Mouse (Mus musculus) monocyte, adult 5-6 weeks (primary cell): ENCODE results near the gene Ppp1r15b. TPM values are rescaled to one million over a fixed set of nuclear protein-coding genes. Genes with fewer than 3 reads are reported as not detected.
A peak's percentile ranks its signal among the peaks of the same experiment; 100 is the strongest.

Experiments used
- ATAC-seq: fragments of 153-309, 156-312 bp; replicated peaks from 2 replicates; pipeline ENCODE4 v1.8.0; 2017; ENCODE audit warnings: mild to moderate bottlenecking; ENCODE audit not compliant: low TSS enrichment, insufficient number of reproducible peaks, severe bottlenecking, poor library complexity, low FRiP score
- total RNA-seq: library from RNA; stranded (forward); fragments of 200-1000, 200-491, 200-594 nt; gene quantifications from 3 replicates; pipeline ENCODE4 v1.2.3, GENCODE M21; 2017

Gene Ppp1r15b
- total RNA-seq, 1 experiment from 2014 or later = 177 TPM

DNA sequence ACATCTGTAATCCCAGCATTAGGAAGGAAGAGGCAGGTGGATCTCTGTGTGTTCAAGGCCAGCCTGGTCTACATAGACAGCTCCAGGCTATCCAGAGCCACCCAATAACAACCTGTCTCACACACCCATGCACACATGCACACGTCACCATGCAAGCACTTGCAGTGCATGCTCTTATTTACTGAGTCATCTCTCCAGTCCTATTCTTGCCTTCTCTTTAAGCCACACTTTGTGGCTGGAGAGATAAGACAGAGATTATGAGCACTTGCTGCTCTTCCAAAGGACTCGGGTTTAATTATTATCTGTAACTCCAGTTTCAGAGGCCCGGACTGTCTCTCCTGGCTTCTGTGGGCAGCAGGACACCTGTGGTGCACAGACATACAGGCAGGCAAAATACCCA, 12.1 kb upstream of the Ppp1r15b start:
- ATAC-seq = no peak

DNA sequence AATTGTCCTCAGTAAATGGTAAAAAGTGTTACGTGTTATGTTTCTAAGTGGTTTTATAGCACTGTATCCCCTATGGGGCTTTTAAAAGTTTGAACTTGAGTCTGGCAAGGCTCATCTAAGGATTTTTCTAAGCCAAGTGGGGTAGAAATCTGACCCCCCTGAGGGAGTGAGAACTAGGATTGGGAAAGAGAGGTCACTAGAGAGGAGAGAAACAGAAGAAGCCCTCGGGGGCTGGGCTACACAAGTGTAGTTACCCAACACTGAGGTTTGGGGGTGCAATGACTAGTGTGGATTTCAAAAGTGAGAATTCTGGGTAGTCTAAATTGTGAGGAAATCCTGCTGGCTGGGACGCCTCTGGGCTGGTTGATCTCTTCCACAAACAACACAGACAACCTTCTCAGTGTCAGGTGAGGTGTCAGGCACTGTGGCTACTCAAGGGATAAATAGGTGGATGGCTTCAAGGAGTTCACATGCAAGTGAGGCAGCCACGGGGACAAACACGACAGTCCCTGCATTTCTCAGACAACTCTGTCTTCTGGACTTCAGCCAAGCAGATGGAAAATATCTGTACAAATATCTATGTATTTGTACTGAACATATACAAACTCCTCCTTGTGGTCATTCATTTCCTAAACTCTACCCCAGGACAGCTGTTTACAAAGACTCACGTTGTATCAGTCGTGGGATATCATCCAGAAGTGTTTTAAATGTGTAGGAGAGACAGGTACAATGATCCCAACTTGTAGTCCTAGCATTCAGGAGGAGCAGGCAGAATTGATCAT, 10.8 kb upstream of the Ppp1r15b start:
- ATAC-seq = peak; percentile 69

DNA sequence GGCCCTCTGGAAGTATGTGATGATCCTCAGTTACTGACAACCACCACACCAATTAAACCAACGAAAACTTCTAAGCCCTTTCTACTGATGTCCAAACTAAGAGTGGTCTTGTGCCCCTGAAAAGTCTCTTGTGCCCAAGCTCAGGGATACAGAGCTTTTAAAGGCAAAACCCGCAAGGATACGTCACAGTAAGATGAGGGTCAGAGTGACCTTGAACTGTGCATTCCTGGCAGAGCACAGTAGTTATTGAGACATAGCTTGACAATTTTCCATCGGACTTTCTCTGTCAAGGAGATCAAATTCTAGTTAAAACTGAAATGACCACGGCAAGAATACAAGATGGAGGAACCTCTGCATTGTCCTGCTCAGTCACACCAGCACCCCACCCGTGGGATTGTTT, 9.7 kb upstream of the Ppp1r15b start:
- ATAC-seq = no peak

DNA sequence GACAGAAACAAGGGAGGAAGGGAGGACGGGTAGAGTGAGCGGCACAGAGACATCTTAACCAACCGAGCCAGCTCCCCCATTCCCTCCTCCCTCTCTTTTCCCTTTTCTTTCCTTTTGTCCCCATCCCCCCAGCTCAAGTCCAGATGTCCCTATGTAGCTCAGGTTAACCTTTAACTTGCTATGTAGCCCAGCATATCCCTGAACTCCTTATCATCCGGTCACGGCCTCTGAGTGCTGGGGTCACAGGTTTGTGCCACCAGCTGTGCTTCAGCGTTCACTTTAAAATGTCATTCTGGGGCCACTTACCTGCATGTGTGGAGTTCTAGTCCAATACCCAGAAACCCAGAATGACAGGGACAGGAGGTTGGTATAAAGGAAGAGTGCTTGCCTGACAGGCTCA, 6.8 kb upstream of the Ppp1r15b start:
- no peak for ATAC-seq

DNA sequence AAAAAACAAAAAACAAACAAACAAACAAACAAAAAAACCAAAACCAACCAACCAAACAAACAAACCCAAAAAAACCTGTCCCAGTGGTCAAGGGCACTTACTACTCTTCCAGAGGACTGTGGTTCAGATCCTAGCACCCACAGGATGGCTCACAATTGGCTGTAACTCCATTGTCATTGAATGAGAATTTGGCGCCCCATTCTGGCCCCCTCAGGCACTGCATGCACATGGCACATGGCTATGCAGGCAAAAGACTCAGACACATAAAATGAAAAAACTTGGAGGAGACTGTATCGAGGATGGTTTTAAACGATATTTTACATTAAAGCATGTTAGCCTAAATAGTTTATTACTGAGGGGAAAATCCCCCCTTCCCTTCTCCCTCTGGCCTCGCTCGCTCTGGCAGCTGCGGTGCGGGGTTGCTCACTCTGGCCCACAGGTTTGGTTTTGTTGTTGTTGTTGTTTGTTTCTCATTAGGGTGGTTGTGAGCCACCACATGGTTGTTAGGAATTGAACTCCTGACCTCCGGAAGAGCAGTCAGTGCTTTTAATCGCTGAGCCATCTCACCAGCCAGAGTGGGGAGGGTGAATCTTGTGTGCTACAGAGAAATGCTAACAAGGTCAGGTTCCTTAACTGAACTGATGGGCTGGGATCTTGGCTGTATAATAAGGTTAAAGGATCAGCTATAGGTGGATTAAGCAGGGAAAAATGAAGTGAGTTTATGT, 5.1 kb upstream of the Ppp1r15b start:
- ATAC-seq = no peak

DNA sequence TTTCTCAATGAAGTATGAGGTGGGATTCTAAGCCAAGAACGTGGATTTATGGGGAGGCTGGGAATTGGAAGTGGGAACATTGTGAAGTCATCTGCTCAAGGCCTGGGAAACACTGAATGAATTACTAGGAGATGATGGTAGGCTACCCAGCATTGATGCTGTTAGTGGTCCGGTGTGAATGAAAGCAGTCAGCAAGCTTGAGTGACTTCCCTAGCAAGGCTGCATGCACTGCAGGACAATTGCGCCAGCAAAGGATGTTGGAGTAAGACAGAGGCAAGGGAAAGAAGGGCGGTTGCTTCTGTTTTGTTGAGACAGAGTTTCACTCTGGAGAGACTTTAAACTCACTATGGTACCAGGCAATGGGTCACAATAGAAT, 4.6 kb upstream of the Ppp1r15b start:
- no peak for ATAC-seq

DNA sequence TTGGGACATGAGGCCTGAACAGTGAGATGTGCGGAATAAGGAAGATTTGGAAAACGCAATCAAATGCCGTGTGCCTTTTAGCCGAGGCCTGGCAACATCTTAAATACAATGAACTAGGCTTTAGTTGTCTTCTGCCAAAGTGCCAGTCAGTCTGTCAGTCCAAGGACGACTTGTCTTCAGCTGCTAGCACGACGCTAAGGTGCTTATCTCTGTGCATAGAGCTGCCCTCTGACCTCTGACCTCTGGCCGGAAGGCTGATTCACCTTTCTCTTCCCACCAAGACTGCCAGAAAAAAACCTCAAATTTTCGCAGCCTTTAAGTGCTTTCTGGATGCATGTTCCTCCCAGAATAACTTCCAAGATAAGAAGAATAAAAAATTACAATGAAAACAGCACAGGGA, 3.6 kb upstream of the Ppp1r15b start:
- no peak for ATAC-seq

DNA sequence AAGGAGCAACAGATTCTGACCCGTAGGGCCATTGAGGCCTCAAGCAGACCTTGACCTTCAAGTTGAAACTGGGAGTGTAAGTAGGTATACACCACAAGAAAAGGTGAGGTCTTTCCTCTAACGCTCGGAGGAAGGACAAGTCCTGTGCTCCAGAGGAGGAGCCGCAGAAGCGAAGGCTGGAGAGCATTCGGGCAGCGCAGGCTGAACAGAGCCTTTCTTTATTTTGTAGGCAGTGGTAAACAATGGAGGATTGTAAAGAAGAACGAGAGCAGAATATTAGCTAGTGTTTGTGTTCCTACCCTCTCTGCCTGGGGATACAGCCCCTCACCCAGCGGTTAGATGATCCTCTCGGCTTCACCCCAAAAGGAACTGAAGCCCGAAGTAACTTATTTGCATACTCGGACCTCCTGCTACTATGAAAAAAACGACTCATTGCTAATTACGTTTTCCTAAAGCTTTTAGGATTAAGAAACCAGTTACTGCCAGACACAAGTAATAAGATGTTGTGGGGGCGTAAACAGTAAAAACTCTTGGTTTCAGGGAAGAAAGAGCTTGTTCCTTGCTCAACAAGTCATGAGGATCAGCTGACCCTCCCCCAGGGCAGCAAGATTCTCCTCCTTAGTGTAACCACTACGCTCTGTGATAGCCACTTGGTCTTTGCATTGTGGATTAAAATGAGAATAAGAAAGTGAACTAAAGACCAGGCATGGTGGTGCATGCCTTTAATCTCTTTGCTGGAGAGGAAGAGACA, 1.3 kb upstream of the Ppp1r15b start:
- no peak; the same call in 1 of the 2 replicates for ATAC-seq

DNA sequence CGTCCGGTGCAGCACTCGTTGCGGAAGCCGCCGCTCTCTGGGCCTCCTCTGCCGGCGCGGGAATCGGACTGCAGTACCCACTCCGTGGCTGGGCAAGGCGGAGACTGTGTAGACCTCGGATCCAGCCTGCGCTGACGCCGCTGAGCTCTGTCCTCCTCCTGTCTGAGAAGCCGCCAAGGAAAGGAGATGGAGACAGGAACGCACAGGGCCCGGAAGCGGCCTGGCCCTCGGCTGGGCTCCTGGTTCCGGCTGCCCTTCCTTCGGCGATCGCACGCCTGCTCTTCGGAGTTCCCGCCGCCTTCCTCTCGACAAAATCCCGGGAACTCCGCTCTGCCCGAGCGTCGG, 590 bp downstream of the Ppp1r15b start:
- ATAC-seq = 0 out of 2 replicates have a peak, but pooled peaks have one; percentile 1

DNA sequence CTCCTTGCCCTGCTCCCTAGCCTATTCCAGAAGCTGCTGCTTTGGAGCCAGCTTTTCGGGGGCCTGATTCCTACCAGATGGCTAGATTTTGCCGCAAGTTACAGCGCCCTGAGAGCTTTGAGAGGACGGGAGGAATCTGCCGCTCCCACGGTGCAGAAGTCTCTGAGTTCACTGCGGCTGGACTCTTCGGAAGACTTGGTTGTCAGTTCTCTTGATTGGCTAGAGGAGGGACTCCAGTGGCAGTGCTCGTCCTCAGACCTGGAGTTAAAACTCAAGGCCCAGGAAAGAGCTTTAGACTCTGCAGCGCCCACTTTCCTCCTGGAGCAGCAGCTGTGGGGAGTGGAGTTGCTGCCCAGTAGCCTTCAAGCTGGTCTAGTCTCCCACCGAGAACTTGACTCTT, 993 bp downstream of the Ppp1r15b start:
- ATAC-seq = no peak

DNA sequence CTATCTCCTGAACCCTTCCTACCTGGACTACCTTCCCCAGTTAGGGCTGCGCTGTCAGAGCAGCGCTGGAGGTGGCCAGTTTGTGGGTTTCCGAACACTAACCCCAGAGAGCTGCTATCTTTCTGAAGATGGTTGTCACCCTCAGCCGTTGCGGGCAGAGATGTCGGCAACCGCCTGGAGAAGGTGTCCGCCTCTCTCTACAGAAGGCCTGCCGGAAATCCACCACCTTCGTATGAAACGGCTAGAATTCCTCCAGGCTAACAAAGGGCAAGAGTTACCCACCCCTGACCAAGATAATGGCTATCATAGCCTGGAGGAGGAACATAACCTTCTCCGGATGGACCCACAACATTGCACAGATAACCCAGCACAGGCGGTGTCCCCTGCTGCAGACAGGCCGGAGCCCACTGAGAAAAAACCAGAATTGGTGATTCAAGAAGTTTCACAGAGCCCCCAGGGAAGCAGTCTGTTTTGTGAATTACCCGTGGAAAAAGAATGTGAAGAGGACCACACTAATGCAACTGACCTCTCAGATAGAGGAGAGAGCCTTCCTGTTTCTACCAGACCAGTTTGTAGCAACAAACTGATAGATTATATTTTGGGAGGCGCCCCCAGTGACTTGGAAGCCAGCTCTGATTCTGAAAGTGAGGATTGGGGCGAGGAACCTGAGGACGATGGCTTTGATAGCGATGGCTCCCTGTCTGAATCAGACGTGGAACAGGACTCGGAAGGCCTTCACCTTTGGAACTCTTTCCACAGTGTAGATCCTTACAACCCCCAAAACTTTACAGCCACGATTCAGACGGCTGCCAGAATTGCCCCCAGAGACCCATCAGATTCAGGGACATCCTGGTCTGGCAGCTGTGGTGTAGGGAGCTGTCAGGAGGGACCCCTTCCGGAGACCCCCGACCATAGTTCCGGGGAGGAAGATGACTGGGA, 1.7 kb downstream of the Ppp1r15b start:
- ATAC-seq = no peak

DNA sequence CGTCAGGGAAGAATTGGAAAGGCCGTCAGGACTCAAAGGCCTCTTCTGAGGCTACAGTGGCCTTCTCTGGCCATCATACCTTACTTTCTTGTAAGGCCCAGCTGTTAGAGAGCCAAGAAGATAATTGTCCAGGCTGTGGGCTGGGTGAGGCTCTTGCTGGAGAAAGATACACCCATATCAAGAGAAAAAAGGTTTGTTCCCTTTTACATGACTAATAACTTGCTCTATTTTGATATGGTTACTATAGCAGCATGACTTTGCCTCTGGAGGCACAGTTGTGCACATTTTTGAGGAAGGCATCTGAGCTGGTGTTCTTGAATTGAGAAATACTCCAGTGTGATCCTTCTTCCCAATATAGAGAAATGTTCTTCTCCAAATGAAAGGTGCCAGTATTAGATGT, 2.5 kb downstream of the Ppp1r15b start:
- peak; percentile 25; the same call in 1 of the 2 replicates for ATAC-seq

DNA sequence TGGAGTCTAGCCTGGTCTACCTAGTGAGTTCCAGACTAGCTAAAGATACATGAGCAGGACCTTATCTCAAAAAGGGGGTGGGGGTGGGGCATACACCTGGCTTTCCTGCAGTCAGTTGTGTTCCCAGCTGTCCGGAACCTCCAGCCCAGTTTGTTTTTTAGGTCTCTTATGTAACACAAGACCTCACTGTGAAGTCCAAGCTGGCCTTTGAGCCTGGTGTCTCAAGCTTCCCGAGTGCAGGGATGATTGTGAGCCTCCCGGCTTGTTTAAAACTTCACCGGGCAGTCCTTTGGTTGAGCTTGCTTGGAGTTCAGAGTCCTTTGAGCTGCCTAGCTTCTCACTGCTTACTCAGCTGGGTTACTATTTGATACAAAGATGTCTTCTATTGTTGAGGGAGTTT, 3.1 kb downstream of the Ppp1r15b start:
- no peak for ATAC-seq

DNA sequence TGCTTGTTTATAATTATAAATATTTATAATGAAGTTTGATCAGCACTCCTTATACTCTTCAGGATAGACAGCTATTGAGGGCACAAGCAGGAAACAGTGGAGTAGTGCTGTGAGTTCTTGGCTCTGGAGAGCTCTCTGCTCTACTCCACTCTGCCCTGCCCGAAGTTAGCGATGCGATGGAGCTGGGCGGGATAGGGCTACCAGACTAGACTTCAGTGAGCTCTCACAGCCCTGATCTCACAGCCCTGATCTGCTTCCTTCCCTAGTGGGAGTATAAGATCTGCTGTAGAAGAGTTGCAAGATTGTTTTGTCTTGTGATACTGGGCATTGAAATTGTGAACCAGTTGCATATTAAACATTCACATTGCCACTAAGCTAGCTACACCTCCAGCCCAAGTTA, 3.9 kb downstream of the Ppp1r15b start:
- ATAC-seq = no peak

DNA sequence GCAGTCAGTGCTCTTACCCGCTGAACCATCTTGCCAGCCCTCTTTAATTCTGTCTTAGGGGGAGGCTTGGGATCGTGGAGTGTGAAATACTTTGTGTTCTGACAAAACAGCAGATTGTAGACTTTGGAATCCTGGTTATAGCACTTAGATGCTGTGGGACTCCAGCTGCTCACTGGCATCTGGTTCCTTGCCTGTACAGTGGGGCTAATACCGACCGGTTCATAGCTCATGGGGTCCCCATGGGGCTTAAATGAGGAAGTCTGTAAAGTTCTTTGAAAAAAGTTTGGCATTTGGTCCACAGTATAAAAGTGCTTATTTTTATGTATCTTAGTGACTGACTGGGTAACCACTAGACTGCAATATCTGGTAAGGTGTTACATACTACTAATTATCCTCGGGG, 4.9 kb downstream of the Ppp1r15b start:
- no peak for ATAC-seq

DNA sequence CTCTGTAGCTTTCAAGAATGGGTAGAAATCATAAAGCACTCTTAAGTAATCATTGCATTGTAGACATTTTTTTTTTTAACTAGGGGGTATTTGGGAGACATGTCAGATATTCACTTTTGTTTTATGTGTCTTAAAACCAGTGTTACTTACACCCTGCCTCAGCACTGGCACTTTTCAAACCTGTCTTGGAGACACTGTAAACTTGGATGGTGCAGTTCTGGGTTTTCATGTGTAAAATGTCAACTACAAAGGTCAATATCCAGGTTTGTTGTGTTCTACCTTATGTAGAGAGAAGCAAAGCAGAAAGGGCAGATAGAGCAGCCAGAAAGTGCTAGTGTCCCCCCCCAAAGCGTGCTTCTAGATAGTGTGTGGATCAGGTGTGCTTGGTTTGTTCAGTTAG, 7.5 kb downstream of the Ppp1r15b start:
- ATAC-seq = no peak

DNA sequence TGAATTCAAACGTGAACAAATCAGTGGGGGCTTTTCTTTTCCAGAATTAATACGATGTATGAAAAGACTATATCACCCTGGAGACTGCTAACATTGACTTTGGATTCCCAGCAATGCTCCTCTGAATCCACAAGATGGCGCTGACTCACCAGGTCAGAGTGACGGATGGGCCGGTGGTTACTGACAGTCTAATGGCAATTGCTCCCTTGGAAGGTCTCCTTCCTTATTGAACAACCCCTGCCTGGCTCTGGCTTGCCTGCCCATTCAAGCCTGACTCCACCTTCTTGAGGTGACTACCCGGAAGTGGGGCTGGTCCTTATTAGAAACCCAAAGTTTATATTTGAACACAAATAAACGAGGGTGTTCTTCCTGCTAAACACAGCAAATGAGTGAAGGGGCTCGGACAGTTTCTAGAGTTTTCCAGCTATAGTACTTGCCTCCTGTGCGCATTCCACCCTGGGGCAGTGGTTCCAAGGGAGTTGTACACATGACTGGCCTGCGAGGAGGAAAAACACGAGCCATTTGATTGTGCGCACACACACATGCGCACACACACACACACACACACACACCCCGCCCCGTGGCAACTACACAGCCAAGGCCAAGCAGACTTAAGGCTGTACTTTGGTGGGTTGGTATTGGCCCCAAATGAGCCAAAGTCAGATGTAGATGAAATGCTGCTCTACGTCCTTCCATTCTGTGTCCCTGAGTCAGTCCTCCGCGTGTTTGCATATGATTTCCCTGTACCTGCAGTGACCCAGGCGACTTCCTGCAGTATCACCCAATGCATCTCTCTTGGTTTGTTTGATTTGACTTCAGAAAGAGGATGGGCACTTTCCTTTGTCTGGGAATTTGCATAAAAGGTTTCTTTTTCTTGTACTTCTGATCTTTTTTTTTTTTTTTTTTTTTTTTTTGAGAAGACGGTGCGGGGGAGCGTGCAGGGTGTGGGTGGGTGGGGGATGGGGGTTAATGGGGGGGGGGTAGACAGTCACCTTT, 15.4 kb downstream of the Ppp1r15b start:
- ATAC-seq = peak; percentile 92

DNA sequence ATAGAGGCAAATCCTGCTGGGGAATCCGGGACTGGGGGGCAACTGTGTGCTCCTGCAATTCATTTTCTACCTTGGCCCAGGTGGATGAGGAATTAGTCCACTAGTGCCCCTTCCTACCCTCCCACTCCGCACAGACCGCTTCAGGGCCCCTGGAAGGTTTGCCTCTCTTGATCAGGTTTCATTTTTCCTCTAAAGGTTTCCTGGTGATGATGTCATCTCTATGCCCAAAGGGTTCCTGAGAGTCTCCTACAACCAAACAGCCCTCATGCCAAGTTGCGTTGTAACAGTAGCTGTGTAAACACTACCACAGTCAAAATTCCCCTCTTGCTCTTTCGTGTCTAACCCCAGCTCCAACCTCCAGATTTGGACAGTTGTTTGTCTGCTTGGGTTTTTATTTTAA, 16.4 kb downstream of the Ppp1r15b start:
- ATAC-seq = no peak
